Mouse (Mus musculus) 3134 (cell line): ENCODE data around the gene Mia.

Source experiments
- DNase-seq: peaks from one replicate; pipeline ENCODE4 v3.0.0-alpha.2; 2011; ENCODE audit warnings: low spot score; ENCODE audit not compliant: insufficient read length; ENCODE audit errors: extremely low read depth

The Mia gene

DNA sequence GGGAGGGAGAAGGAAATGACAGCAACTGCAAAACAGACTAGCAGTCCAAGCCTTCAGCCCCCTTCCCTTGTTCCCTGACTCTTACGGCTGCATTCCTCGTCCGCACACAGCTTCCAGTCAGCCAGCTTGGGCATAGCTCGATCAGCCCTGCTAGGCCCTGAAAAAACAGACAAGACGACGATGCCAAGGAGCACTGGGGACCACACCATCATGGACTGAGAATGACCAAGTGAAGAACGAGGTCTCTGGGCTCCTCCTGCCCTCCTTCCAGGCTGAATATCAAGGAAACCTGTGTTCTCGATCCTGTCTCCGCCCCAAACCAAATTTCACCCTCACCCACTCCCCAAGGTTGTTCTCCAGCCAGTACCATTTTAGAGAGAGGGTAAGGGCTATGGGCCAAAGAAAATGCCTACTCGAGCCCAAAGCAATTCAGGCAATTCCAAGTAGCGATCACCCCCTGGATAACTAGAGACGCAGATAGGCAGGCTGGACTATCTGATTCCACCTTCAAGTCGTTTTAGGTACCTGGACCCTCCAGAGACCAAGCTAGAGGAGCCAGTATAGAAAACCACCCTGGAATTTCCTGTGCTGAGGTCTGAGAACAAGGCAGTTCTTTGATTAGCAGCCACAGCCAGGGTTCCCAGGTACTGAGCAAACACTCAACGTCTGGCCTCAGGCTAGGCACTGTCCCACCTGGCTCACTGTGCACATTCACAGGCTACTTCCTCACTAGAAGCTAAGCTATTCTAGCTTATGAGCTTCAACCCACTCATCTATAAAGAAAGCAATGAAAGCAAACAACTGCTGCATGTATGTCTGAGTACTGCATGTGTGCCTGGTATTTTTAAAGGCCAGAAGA, at the start of gene Mia, which contains the start of gene Gm21983:
Mia (minus strand) TSS at position 321 of the 859 bp plus-strand sequence.
Gm21983 (minus strand) TSS at position 250 of the 859 bp plus-strand sequence.
- no peak for DNase-seq

DNA sequence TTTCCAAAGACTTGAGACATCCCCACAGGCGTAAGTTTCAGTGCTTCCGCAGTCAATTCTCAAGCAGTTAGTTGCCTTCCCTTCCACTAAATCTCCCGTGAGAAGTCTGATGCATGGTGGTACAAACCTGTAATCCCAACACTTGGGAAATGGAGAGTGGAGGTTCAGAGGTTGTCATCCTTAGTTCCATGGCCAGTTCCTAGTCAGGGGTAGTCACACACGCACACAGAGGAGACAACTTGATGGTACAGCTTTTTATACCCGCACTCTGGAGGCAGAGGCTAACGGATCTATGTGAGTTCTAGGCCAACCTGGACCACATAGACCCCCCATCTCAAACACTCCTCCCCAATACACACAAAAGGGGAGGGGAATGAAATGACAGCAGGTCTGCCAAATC, 47.9 kb upstream of the Mia start:
- no peak for DNase-seq

DNA sequence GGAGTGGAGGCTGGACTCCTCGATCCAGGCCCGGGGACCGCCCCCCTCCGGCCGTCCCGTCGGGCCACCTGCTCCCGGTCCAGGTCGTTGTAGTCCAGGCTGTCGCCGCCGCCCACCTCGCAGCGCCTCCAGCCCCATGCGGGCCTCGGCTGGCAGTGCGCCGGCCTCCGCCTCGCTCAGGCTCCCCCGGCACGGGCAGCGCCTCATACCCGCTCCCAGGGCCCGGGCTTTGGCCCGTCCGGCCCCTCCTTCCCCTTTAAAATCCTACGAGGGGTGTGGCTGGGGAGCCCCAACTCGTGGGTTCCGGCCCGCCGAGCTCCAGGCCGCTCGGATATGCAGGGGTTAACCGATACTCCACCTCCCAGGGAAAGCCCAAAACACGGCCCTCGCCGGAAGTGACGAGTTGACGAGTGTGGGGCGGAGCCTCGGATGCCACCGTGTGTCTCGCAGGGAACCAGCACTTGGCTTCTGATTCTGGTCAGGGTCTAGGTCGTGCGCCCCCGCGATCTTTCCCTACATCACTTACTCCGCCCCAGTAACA, 47.4 kb upstream of the Mia start, which contains the start of gene Itpkc:
Itpkc (minus strand) TSS at position 381 of the 541 bp plus-strand sequence.
- peak; percentile 89 for DNase-seq

DNA sequence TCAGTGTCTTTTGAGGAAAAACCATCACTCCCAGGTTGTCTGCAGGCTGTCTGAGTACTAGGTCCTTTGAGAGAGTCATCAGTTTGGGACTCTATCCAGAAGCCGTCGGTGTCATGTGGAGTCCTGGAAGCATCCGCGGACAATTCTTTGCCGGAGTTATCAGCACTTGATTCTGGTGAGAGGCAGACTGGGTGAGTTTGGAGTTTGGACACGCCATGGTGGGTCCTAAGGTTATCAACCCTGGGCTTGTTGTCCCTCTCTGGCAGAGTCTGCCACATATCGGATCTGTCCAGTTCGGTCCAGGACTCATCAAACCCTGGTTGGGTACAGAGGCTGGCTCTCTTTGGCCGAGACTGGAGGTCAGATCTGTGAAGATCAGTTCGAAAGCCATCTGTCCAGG, 46.7 kb upstream of the Mia start:
- DNase-seq = no peak

DNA sequence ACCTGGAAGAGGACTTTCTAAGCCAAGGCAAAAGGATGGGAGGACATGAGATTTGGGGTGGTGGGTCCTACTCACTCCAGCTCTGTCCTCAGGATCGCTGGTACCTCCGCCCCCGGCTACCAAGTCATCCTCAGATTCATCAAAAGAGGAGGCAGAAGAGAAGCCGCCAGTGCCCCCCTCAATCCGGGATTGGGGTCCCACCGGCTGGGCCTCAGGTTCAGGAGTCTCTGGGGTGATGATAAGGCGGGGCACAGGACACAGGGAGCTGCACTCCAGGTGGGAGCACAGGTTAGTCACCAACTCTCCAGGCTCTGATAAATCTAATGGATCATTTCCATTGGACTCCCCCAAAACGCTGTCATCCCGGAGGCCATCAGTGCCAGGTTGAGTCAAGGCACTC, 46.3 kb upstream of the Mia start:
- DNase-seq = no peak

- peak; percentile 41 for DNase-seq
Measured at GRCm38 (mm10) chr7:27224877-27225575, 44.1 kb upstream of the Mia start.

DNA sequence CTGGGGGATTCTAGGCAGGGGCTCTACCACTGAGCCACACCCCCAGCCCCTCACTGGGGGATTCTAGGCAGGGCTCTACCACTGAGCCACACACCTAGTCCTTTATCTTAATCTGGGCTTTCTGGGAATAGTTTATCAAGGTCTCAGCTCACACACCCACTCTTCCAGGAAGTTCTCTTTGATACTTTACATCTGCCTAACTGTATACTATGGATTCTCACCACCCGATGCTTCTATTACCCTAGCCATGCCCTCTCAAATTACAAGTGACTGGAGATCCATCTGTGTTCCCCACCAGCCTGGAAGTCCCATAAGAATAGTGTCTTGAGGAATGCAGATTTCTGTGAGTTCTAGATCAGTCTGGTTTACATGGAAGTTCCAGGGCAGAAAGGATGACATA, 41.6 kb upstream of the Mia start:
- no peak for DNase-seq

- DNase-seq = no peak
Measured at GRCm38 (mm10) chr7:27221939-27222338, 41.0 kb upstream of the Mia start.

DNA sequence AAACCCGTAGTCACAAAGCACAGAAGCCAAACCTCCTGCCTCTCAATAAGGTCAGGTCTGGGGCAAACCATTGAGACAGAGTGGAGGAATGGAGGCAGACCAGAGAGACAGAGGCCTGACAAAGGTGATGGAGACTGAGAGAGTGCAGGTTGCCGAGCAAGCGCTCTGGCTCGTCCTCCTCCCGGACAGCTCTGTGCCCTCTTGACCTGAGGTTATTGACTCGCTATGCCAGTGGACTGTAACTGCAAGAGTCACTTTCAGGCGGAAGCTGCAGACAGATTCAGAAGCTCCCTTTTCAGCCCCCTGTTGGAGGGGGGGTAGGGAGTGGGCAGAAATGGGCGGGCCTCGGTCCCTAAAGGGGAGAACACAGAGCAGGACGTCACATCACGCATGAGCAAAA, 39.0 kb upstream of the Mia start:
- DNase-seq = no peak

DNA sequence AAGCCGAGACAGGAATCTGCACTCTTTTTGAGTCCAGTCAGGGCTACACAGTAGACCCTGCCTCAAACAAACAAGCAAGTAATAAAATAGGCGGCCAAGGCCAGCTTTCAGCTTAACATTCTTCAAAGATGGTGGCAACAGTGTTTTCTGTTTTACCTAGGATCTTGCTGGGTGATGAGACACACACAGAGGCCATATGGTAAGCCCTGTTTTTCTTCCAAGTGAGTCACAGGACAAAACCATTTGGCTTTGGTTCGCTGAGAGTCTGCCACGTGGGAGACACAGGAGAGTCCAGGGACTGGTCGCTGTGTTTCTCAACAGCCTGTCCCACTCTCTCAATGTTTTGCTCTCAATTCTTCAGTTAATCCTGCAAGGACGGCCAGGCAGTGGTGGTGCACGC, 37.6 kb upstream of the Mia start:
- peak; percentile 71 for DNase-seq

GRCm38 (mm10) chr7:27212626-27213025, 31.7 kb upstream of the Mia start:
- DNase-seq = no peak

- DNase-seq = no peak
Measured at GRCm38 (mm10) chr7:27203730-27204449, 22.9 kb upstream of the Mia start.

DNA sequence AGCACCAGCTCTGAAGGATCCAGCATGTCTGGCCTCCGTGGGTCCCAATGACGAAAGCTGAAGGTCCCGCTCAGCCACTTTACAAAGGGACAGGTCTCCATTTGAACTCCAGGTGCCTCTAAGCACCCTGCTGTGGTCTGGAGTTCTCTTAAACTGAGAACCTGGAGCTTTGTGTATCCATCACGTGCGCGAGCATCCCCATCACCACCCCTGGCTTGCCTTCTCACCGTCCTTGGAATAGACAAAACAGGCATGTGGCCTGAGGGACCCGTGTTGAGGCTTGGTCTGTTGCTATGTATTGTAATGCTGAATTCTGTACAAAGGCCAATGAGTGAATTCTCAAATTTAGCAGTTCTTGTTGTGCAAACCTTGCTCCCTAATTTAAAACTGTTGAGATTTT, 17.8 kb upstream of the Mia start:
- no peak for DNase-seq

- no peak for DNase-seq
Measured at GRCm38 (mm10) chr7:27198355-27198754, 17.4 kb upstream of the Mia start.

DNA sequence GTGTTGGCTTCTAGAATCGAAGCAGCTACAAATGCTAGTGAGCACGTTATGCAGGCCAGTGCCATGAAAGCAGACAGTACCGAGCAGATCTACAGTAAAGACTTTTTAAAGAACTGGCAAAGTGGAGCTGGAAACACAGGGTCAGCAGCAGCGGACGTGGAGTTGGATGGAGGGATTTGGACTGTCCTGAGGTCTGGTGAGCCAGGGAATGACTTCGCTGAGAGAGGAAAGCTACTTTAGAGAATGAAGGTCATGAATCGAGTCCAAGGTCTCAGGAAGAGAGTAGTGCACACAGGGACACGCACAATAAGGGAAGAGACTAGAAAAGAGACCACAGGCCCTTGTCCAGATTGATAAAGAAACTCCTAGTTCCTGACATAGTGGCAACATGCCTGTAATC, 16.7 kb upstream of the Mia start:
- DNase-seq = no peak

- no peak for DNase-seq
Measured at GRCm38 (mm10) chr7:27197136-27197535, 16.2 kb upstream of the Mia start.

DNA sequence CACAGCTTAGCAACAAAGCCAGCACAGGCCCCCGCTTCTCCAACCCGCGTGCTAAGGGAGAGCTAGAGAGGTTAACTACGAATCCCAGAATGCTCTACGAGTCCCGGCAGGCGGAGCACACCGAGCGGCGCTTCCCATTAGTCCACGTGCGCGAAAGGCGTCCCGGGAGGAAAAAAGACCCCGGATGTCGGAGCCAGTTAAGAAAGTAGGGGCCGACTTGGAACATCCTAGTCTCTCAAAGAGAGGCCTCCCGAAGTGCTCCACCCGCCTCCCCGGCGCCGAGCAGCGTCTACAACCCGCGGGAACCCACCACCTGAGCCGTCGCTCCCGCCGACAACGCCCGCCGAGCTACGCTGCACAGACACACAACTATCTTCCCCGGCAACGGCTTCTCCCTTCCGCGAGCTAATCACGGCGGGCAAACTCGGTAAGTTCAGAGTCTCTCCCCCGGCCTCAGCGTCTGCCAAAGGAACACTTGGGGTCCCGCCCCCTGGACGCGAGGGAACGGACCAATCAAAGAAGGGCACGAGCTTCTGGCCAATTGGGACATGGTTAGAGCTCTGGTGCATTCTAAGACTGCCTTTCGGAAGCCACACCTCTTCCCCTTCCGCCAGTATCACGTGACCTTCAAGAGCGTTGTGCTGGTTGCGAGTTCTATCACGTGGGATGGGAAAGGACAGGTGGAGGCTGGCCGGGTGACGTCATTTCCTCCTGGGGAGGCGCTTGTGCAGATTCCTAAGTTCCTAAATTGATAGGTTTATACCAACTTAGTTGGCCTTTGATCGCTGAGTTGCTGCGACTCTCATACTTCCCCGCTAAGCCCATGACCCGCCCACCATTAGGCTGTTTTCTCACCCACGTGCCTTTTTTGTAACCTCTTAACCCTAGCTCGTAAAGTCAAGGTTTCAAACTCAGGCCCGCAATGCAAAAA, 15.0 kb upstream of the Mia start, which contains the start of the genes BC024978 and Snrpa:
BC024978 (plus strand) TSS at position 101 of the 931 bp plus-strand sequence.
Snrpa (minus strand) TSS at position 591 of the 931 bp plus-strand sequence.
- peak; percentile 93 for DNase-seq

- no peak for DNase-seq
Measured at GRCm38 (mm10) chr7:27193731-27194130, 12.8 kb upstream of the Mia start.

DNA sequence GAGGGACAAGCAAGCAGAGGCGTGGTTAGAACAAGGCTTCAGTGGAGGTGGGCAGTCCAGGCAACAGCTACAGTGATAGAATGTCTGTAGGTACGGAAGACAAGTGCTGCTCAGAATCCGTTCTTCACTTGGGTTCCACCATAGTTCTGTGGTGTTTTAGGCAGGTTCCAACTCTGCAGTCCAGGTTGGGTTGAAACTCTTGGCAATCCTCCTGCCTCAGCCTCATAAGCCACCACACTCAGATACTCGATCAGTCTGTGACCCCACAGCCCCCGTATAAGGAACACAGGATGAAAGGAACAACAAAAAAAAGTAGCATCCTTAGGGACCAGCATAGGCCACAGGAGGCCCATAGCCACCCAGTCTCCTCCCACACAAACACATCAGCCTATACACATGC, 11.5 kb upstream of the Mia start:
- DNase-seq = no peak
